Mouse (Mus musculus) E14TG2a.4 (cell line): Measurements from ENCODE around the gene Slc35g2.

Experiments
- H3K27me3 ChIP-seq: 2 replicates; pipeline ENCODE4 v1.6.1; 2014; ENCODE audit warnings: low read length, control low read depth; ENCODE audit not compliant: insufficient read depth
- H3K36me3 ChIP-seq: 2 replicates; pipeline ENCODE4 v1.6.1; 2014; ENCODE audit warnings: low read length, control low read depth; ENCODE audit not compliant: insufficient read depth
- H3K4me1 ChIP-seq: replicated peaks from 2 replicates; pipeline ENCODE4 v1.6.1; 2014; ENCODE audit warnings: low read depth, low read length, control low read depth
- H3K4me3 ChIP-seq: replicated peaks from 2 replicates; pipeline ENCODE4 v1.5.1; 2014; ENCODE audit warnings: mild to moderate bottlenecking, low read length
- H3K9me3 ChIP-seq: 2 replicates; pipeline ENCODE4 v1.6.1; 2014; ENCODE audit warnings: low read length, control low read depth
- CTCF ChIP-seq: conservative IDR thresholded peaks from 2 replicates; pipeline ENCODE4 v1.5.1; 2014; ENCODE audit warnings: low read length
- NANOG ChIP-seq: IDR thresholded peaks from 2 replicates; pipeline ENCODE4 v1.6.1; 2014; ENCODE audit warnings: borderline replicate concordance, low read length, mixed read lengths
- POU5F1 ChIP-seq: IDR thresholded peaks from 2 replicates; pipeline ENCODE4 v1.6.1; 2014; ENCODE audit warnings: low read length, borderline replicate concordance

Slc35g2 gene

DNA sequence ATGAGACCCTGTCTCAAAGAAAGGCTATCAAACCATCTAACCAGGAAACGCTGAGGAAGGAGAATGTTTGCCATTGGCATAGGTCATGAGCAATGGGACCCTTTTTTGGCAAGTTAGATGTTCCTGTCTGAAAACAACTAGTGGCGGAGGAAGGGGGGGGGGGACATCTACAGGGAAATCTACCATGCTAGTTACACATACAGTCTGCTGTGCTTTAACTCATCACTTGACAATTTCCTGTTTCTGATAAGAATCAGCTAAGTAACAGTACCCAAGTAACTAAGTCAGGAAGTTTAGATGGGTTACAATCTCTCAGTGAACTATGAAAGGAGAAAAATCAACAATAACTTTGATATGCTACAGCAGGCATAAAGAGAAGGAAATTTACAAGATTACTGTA lies 48.9 kb downstream of the Slc35g2 start:
- H3K27me3 ChIP-seq = no peaks in the 10 kb centered on the region
- peaks cover 5% of the 10 kb centered on the region; the same call in 1 of the 2 replicates for H3K4me1 ChIP-seq
- H3K36me3 ChIP-seq = no peaks in the 10 kb centered on the region
- no peak overlapping the region for H3K4me3 ChIP-seq
- TF ChIP-seq CTCF (no peak), NANOG (no peak), POU5F1 (no peak)
- no peaks in the 10 kb centered on the region for H3K9me3 ChIP-seq

DNA sequence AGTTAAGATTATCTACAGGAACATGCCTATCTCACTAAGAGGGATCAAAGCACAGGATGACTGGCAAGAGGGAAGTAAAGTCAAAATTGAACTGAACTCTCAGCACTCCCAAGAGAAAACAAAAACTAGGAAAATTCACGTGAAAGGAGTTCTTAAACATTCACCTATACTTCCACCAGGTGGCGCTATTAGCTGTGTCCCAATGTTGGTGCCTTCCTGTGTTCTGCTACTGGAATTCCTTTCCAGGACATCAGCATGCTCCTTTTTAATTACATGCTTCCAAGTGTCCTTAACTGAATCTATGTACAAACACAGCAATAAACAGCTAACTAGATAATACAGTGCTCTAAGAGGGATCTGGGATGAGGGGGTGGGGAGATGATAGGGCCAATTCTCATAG lies 50.3 kb downstream of the Slc35g2 start:
- Histone ChIP-seq H3K4me1 (peaks cover 5% of the 10 kb centered on the region; the same call in 1 of the 2 replicates), H3K36me3 (no peaks in the 10 kb centered on the region), H3K9me3 (no peaks in the 10 kb centered on the region), H3K27me3 (no peaks in the 10 kb centered on the region), H3K4me3 (no peak overlapping the region)
- TF ChIP-seq POU5F1 = no peak
- peak; percentile 73 for TF ChIP-seq CTCF
- no peak for TF ChIP-seq NANOG

DNA sequence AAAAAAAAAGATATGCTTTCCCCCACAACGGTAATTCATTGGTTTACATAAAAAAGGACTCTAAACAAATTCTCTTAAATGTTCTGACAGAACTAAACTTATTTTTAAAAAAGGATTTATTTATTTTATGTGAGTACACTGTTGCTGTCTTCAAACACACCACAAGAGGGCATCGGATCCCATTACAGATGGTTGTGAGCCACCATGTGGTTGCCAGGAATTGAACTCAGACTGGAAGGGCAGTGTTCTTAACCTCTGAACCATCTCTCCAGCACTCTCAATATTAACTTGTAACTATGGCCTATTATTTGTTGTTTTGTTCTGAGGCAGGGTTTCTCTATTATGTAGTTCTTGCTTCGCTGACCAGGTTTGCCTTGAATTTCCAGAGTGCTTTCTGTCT lies 50.9 kb downstream of the Slc35g2 start:
- no peaks in the 10 kb centered on the region for H3K9me3 ChIP-seq
- no peaks in the 10 kb centered on the region for H3K36me3 ChIP-seq
- H3K4me1 ChIP-seq = peaks cover 5% of the 10 kb centered on the region; the same call in 1 of the 2 replicates
- TF ChIP-seq NANOG (no peak), CTCF (peak; percentile 35)
- H3K4me3 ChIP-seq = no peak overlapping the region
- no peaks in the 10 kb centered on the region for H3K27me3 ChIP-seq

DNA sequence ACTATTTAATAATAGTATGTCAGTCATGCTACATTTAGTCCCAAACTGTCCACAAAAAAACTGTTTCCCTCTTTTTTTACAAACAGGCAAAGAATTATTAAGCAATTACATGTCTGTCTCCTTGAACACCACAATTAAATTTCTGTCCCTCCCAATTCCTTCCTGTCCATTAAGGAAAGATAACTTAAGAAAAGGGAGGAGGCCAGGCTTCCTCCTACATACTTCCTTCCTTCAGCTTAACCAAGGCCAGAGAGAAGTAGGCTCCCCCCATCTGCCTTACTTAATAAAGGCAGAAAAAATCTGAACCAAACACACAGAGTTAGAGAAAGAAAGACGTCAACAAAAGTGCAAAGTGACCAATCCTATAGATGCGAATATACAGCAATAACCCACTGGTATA lies 63.3 kb downstream of the Slc35g2 start:
- H3K4me3 ChIP-seq = no peak overlapping the region
- no peaks in the 10 kb centered on the region for H3K9me3 ChIP-seq
- TF ChIP-seq CTCF (no peak), POU5F1 (no peak), NANOG (no peak)
- H3K27me3 ChIP-seq = no peaks in the 10 kb centered on the region
- peaks cover 17% of the 10 kb centered on the region for H3K4me1 ChIP-seq
- H3K36me3 ChIP-seq = no peaks in the 10 kb centered on the region

DNA sequence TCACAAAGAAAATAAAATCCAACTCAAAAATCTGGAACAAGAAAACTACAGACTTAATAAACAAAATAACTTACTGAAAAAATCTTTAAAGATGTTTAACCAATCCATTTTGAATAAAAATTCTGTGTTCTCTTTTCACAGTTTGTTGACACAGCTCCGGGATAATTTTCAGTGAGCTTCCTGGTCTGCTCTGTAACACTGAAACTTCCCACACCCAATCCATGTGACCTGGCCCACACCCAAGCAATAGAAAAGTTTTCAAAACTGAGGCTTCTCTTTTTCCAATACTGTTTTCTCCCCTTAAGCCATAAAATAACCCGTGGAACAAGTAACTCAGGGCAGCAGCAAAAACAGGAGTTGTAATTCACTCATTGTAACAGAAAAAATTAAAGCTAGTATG lies 64.2 kb downstream of the Slc35g2 start:
- peaks cover 17% of the 10 kb centered on the region for H3K4me1 ChIP-seq
- no peak overlapping the region for H3K4me3 ChIP-seq
- H3K27me3 ChIP-seq = no peaks in the 10 kb centered on the region
- no peak for TF ChIP-seq NANOG
- H3K36me3 ChIP-seq = peaks cover under 1% of the 10 kb centered on the region; the same call in 1 of the 2 replicates
- no peaks in the 10 kb centered on the region for H3K9me3 ChIP-seq

DNA sequence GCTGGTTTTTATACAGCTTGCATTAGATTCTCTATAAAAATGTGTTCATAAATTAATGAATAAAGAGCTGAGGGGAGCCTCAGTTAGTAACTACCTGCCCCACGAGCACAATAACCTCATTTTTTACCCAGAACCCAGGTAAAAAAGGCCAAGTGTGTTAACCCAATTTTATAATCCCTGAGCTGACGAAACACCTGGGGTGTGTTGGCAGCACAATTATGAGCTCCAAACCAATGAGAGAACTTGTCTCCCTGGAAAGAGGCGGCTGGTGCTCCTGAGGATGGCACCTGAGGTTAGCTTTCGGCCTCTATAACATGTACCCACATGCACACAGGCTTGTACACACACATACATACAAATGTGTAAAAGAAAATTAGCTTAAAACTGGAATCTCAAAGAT lies 65.4 kb downstream of the Slc35g2 start:
- Histone ChIP-seq H3K9me3 (no peaks in the 10 kb centered on the region), H3K36me3 (peaks cover 5% of the 10 kb centered on the region; the same call in 1 of the 2 replicates), H3K27me3 (no peaks in the 10 kb centered on the region), H3K4me3 (no peak overlapping the region), H3K4me1 (peaks cover 17% of the 10 kb centered on the region)
- TF ChIP-seq CTCF (no peak), NANOG (no peak)
